Mouse (Mus musculus) spleen, adult 2 months (tissue): ENCODE measurements around the gene Msh3.

Source experiments
- CTCF ChIP-seq: fragments of 200-500 bp; IDR thresholded peaks from 2 replicates; pipeline ENCODE4 v1.5.1; 2011; ENCODE audit warnings: mild to moderate bottlenecking, inconsistent platforms; ENCODE audit not compliant: insufficient read depth, insufficient read length, insufficient replicate concordance; ENCODE audit errors: extremely low read depth
- POLR2A ChIP-seq: fragments of 200-500 bp; IDR thresholded peaks from 2 replicates; pipeline ENCODE4 v1.6.1; 2011; ENCODE audit warnings: low read depth, low read length, inconsistent platforms

DNA sequence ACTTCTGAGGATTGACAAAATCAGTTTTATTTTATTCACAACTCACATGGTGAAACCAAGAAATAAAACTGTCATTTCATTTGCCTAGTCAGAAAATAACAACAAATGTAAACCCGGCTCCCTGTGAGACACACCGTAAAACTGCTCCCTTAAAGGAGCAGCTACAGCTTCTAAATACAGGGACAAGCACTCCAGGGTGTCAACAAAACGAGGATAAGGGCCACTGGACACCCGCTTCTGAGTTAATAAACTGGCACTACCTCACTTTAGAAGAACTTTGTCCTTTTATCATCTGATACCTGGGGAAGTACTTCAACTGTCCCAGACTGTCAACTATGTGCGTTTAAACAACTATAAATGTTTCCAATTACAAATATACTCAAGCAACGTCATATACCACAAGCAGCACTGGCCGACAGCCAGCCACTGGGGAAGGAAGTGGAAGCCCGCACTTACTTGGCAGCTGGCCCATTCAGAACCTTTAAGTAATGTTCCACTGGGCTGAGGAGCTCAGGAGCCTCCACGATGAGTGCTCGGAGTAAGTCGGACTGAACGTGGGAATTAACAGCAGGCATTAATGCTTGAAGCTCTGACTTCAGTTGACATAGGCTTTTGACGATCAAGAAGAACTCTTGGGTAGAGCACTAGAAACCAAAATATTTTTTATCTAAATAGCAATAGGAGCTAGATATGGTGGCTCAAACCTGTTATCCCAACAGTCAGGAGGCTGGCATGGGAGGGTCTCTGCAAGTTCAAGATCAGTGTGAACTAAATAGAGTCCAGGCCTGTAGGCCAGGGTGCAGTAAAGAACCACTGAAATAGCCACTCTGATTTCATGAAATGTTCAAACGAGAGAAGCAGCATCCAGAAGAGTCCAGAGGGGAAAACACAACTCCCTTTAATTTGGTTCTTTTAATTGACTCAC, 80.3 kb downstream of the Msh3 start:
- no peak for TF ChIP-seq CTCF
- TF ChIP-seq POLR2A: no peak
